Mouse (Mus musculus): Measurements from ENCODE around the gene Adcy7. TPM values are rescaled to one million over a fixed set of nuclear protein-coding genes. Genes with fewer than 3 reads are reported as not detected.

Gene Adcy7
- 55.3 and 60.5 TPM in 2 replicates for polyA plus RNA-seq (2012)

DNA sequence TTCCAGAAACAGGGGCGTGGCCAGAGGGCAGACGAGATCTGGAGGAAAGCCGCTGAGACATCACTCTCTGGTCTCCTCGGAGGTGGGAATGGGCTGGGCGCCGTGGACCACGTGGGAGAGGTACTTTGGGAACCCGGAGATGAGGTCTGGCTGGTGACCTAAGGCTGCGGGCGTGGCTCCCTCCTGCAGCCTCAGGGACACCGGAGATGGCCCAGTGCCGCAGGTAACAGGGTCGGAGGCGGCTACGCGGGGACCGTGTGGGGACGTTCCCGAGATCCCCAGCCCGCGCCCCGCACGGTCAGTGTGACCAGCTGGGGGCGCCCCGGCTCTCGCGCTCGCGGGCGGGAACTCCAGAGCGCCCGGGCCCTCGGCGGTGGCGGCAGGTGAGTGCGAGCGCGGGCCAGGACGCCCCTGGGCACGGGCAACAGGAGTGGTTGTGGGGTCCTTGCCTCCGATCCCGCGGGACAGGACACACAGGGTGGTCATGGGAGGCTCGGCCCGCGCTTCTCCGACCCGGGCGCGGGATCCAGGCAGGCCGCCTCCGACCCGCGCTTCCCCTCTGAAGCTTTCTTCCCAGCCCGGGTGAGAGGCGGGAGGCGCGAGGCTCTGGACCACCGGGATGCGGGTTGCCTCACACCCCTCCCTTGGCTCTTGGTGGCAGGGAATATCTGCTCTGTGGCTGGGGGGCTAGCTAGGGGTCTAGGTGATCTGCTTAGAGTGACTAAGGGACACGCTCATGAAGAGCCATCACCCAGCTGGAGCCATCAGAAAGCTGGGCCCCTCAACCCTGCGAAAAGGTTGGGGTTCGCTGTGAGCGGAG is at the start of gene Adcy7:
Gene Adcy7, plus strand, starts transcription at position 173 of the 820 bp plus-strand sequence.
- TF ChIP-seq GATA1 (IDR thresholded peaks at IDR 0.05; ENCODE audit: low read length): no peak

DNA sequence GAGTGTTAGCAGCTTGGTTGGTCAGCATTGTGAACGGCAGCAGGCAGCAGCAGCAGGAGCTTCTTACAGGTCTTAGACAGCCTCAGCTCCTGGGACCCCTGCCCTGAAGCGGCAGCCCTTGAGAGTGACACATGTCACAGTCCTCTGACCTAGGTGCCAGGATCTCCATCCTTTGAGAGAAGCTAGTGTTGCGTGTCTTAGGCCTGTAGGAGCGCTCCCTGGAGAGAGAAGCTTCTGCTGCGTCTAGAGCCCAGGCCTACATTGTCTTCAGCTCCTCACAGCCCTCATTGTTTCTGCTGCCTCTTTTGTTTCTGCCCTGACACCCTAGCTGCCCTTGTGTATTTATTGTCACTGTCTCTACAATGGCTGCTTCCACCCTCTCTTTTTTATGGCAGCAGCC is 46.8 kb upstream of the Adcy7 start:
- no peak for TF ChIP-seq GATA1 (IDR thresholded peaks at IDR 0.05; ENCODE audit: low read length)

DNA sequence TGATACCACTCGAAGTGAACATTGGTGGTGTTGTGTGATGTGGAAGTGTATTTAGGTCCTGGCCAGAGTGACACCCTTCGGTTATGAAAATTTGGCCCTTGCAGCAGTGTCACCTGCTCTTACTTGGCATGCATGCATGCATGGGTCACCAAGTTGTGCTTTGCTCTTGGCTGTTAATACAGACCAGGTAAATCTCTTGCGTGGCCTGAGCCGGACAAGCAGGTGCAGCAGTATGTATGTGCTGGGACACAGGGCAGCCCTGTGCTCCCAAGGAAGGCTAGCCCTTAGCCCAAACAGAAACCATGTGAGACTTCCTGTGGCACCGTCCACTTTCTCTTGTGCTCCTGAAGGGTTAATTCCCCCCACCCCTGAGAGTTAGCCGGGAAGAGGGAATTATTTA is 44.4 kb upstream of the Adcy7 start:
- TF ChIP-seq GATA1 (IDR thresholded peaks at IDR 0.05; ENCODE audit: low read length): no peak

DNA sequence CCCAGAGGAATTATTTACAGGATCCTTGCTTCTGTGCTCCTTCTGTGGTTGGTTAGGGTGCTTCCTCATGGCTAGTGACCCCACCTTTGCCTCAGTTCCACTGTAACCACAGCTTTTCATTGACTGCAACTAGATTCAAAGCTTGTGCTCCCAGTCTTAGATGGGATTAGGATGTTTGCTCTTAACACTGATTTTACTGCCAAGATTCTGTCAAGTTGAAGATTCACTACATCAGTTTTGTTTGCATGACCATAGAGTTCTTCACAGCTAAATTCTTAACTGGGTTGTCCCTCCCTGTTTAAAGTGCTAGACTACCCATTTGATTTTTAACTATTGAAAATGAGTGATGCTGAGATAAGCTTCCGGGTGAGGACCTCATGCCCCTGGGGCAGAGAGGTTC is 43.9 kb upstream of the Adcy7 start:
- no peak for TF ChIP-seq GATA1 (IDR thresholded peaks at IDR 0.05; ENCODE audit: low read length)

DNA sequence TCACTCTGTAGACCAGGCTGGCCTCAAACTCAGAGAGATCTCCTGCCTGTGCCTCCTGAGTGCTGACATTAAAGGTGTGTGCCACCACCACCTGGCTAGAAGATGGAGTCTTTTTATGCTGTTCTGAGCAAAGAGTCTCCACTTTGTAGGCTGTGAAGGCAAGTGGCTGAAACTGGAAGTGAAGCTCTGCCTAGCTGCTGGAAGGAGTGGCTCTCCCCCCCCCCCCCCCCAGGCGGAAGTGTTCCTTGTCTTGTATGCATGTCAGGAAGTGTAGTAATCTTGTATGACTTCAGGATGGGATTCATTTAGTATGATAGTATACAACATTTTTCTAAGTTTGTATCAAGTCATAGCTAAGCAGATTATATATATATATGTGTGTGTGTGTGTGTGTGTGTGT is 43.4 kb upstream of the Adcy7 start:
- no peak for TF ChIP-seq GATA1 (IDR thresholded peaks at IDR 0.05; ENCODE audit: low read length)

DNA sequence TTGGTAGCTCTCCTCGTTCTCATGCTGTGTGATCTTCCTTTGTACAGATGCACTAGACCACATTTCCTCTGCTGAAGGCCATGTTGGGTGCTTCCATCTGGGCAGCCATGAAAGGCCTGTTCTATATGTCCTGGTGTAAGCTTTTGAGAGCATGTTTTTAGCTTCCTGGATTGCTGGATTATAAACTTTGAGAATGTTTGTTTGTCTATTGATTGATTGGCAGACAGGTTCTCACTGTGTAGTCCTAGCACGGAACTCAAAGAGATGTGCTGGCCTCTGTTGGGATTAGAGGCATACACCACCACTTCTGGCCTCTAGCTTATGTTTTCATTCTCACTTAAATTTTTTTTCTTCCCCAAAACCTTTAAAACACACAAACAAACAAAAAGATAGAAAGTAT is 35.5 kb upstream of the Adcy7 start:
- TF ChIP-seq GATA1 (IDR thresholded peaks at IDR 0.05; ENCODE audit: low read length): no peak

DNA sequence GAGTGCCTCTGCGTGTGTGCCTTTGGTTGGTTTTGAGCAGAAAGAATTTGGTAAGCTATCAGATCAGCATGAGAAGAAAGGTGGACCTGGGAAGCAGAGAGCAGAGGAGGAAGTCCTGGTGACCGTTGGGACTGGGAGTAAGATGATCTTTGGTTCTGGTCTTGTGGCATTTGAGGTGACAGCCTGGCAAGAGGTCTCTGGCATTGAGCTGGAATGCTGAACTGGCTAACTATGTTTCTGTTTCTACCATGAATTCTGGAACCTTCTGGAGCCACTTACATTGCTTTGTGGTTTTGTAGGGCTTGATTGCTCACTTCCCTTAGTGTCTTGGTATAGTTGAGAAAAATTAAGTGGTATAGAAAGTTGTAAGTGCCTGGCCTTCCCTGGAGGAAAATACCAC is 34.6 kb upstream of the Adcy7 start:
- TF ChIP-seq GATA1 (IDR thresholded peaks at IDR 0.05; ENCODE audit: low read length): no peak

DNA sequence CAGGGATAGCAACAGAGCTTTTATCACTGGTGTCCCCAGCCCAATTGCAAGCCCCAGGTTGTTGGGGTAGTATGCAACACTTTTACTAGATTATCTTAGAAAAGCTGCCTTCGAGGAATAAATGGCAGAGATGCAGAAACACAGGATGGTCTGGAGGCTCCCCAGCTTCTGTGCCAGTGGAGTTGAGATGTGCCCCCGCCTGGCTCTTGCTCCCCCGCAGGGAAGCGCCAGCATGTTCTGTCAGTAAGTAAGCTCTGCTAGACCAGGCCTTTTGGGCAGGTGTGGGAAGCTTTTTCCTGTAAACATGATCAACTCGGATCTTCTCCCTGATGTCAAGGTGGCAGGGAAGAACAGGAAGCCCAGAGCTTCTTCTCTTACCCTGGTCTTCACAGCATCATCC is 32.9 kb upstream of the Adcy7 start:
- TF ChIP-seq GATA1 (IDR thresholded peaks at IDR 0.05; ENCODE audit: low read length): no peak

DNA sequence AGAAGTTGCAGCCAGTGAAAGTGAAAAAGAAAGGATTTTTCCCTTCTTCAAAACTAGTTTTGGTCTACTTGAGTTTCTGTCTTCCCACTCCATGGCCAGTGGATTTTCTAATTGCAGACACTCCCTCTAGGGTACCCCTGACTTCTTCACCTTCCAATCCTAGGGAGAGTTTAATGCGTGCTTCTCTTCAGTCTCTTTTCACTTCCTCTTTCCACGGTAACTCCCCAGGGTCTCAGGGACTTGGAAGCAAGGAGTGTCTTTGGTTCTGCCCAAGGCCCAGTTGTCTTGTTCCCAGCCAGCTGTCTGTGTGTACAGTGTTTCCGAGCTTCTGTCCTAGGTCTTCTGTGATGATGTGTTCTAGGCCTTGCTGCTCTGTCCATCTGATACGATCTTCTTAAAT is 30.3 kb upstream of the Adcy7 start:
- TF ChIP-seq GATA1 (IDR thresholded peaks at IDR 0.05; ENCODE audit: low read length): no peak

DNA sequence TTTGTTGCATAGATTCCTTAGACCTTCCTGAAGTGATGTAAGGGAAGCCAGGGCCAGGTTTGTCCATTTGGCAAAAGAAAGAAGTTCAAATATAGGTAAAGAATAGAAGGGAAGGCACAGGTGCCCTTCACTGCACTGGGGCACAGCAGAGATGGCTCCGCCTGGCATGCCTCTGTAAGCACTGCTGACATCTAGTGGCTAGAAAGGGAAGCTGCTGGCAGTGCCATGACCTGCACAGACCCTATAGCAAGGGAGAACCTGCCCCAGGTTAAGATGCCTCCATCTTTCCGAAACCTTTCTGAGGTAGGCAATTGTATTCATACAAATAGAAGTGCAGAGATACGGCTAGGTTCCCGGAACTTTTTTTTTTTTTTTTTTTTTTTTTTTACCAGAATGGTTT is 27.9 kb upstream of the Adcy7 start:
- no peak for TF ChIP-seq GATA1 (IDR thresholded peaks at IDR 0.05; ENCODE audit: low read length)

DNA sequence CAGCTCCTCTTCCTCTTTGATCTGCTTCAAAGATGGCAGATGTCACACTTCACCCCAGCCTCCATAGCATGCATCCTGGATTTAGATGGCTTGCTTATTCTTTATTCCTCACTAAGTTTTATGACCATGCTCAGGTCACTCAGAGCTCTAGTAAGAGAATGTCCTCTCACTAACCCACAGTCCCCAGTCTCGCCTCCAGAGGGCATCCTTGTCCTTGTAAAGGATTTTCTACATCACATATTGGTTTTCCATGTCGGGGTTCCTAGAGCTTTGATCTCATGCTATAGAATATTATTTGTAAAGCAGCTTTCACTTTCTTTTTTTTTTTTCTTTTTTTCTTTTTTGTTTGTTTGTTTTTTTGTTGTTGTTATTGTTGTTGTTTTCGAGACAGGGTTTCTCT is 19.4 kb upstream of the Adcy7 start:
- TF ChIP-seq GATA1 (IDR thresholded peaks at IDR 0.05; ENCODE audit: low read length): no peak

DNA sequence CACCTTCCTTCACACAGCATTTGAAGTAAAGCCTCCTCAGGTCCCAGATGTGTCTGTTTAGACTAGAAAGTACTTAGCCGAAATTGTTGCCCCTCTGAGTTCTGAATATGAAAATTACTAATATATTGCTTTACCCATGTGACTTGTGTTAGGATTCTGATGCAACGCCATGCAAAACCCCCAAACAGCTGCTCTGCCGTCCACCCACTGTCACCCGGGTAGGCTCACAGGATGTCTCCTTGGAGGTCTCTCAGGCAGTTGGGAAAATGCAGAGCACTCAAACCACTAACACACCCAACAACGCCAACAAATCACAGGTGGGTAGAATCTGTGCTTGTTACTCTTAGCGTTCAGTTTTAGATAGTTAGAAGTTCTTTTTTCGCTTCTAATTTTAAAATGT is 17.2 kb upstream of the Adcy7 start:
- no peak for TF ChIP-seq GATA1 (IDR thresholded peaks at IDR 0.05; ENCODE audit: low read length)

DNA sequence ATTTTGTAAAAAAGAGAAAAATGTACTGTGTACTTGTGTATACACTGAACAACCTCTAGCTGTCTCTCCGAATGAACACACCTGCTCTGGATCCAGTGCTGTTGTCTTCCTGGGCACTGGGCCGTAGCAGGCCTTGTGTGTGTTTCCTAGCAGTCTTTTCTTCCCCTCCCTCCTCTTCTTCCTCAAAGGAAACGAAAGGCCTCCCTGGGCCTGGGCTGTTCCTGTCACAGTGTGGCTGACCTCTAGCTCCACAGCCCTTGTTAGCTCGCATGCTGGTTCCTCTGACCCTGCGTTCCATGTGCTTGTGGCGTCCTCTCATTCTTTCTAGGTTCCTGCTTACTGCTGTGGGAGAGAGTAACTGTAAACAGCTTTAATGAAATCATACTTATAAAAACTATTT is 14.2 kb upstream of the Adcy7 start:
- no peak for TF ChIP-seq GATA1 (IDR thresholded peaks at IDR 0.05; ENCODE audit: low read length)

DNA sequence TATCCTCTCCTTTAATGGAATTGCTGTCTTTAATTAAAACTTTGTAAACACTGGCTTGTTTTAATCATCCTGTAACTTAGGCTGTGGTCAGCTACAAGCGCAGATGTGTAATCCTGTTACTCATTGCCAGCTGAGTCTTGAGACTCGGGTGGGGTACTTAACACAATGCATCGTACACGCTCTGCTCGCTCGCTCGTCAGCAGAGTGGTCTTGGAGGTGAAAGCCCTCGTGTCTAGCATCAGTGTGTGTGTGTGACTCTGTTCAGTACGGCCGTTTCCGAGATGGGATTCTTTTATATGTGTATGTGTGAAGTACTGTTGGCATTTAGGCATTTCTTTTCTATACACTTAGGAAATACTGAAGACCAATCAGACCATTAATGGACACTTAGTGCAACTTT is 13.7 kb upstream of the Adcy7 start:
- no peak for TF ChIP-seq GATA1 (IDR thresholded peaks at IDR 0.05; ENCODE audit: low read length)

DNA sequence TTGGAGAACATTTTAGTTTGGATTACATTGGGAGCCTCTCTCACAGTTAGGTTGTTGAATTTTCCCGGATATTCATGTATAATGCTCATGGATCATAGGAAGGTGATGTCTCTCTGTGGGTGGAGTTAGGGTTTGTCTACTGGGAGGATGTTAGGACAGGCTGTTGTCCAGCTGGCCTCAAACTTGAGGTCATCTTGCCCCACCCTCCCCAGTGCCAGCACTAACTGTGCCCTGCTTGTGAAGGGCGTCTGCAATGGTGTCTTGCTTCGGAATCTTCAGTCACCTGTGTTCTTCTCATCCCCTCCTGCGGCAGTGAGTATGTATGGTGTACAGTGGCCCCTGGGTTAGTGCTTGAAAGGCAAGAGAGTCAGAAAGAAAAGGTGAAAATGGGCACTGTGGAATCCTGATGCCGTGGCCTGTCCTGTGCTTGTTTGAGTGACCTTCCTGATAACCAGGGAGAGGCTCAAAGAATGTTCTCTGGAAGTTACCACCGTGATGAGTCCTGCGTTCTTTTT is 11.7 kb upstream of the Adcy7 start:
- no peak for TF ChIP-seq GATA1 (IDR thresholded peaks at IDR 0.05; ENCODE audit: low read length)

DNA sequence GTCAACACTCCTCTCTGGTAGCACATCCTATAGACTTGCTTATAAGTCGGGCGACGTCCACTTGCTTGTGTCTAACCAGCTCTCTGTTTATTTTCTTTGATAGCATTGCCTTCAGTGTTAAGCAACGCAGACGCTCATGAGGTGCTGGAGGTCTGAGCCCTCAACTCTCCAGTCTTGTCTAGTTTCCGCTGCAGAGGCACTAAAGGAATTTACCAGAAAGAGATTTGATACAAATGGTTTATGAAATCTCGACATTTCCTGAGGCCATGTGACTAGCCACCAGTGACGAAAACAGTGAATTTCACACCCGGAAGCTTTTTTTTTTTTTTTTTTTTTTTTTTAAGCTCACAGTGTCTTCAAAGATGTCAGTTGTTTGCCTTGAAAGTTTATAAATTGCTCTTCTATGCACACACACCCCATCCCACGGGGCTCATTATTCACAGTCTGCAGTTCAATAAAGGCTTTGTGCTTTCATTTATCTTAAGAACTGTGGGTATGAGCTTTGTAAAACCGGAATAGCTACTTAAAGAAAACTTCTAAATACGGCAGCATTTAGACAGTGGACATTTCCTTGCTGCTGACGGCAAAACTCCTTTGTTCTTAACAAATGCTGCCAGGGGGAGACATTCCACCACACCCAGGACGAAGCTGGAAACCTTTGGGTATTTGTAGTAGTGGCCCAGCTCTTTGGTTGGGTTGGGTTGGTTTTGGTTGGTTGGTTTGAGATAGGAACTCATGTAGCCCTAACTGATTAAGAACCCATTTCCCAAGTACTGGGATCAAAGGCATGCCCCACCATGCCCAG is 9.2 kb upstream of the Adcy7 start:
- no peak for TF ChIP-seq GATA1 (IDR thresholded peaks at IDR 0.05; ENCODE audit: low read length)

DNA sequence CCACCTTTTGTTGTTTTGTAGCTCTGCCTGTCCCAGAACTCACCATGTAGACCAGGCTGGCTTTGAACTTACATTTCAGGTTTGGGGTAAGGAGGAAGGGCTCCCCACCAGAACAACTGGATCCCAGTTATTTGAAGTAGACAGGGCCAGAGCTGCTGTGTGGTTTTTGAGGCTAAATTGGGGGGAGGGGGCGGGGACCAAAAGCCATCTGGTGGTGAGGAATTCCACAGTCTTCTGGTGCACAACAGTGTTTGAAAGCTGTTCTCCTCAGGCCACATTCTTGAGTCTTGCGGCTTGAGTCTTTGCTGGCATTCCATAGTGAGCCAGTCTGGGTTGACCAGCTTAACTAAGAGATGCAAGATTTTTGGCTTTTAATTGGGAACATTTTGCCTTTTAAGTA is 6.7 kb upstream of the Adcy7 start:
- TF ChIP-seq GATA1 (IDR thresholded peaks at IDR 0.05; ENCODE audit: low read length): no peak
